Mouse (Mus musculus) gastrocnemius, postnatal 4 days (tissue): Measurements from ENCODE around the gene Tnfrsf12a. TPM values are rescaled to one million over a fixed set of nuclear protein-coding genes. Genes with fewer than 3 reads are reported as not detected.
A peak's percentile ranks its signal among the peaks of the same experiment; 100 is the strongest.

Source experiments
- DNase-seq, 2 experiments: peaks; one replicate each; pipeline ENCODE4 v3.0.0; 2021 to 2022; ENCODE audit warnings: low spot score in 2 of 2, mixed read lengths in 2 of 2
- long read RNA-seq, 2 experiments: library from polyadenylated mRNA; stranded (forward); transcript quantifications; one replicate each; pipeline ENCODE4 v2.0.0; 2021
- total RNA-seq, 2 experiments: library from RNA; stranded (reverse); gene quantifications; 2 replicates each; pipeline ENCODE4 v1.2.3; 2021

Tnfrsf12a gene
- 10 to 100 TPM; 43.7 to 55.5 TPM for total RNA-seq
- long read RNA-seq, experiment 1, transcript Tnfrsf12a-201 (4 exons, 984 nt) = major isoform, 49 of 59 reads
- long read RNA-seq, experiment 1, partial matches to known transcripts = 7 of 59 reads
- long read RNA-seq, experiment 1, other reads (novel, unspliced or antisense) = 3 of 59 reads
- long read RNA-seq, experiment 2, transcript Tnfrsf12a-201 (4 exons, 984 nt) = major isoform, 23 of 30 reads
- long read RNA-seq, experiment 2, partial matches to known transcripts = 5 of 30 reads
- long read RNA-seq, experiment 2, other reads (novel, unspliced or antisense) = 1 of 30 reads

DNA sequence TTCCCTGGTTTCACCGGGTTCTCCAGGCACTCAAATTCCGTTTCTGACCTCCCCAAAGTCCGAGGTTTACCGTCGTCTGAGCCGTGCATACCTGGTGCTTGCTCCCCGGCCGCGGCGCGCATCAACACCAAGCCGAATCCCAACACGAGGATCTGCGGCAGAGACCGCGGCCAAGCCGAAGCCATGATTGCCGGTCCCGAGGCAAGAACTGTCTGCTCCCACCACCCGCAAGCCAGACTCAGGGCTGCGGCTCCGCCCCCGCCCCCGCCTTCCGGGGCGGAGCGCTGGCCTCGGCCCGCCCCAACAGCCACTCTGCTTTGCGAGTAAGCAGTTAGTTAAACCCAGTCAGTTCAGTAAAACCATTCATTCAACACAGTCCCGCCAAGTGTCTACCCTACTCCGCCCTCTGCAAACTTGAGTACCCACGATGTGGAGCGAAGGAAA lies at the start of gene Tnfrsf12a:
Gene Tnfrsf12a, minus strand, starts transcription at position 233 of the 444 bp plus-strand sequence.
- peak; percentile 73 to 80 for DNase-seq

DNA sequence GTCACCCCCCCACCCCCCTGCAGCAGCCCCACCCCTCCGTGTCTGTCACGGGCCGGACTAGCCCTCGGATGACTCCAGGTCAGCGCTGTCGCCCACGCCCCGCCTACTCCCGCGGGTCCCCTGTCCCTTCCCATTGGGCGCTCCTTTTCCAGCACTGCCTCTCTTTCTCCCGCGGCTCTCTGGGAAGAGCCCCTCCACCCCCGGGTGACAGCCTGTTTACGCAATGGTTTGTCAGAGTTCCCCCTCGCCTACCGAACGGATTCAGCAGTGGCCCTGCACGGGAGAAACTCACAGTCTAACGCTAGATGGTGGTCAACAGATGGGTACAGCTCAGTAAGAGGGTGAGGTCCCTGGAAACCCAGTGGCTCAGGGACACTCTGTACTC lies 49.5 kb upstream of the Tnfrsf12a start:
- peak; percentile 78 to 85 for DNase-seq

DNA sequence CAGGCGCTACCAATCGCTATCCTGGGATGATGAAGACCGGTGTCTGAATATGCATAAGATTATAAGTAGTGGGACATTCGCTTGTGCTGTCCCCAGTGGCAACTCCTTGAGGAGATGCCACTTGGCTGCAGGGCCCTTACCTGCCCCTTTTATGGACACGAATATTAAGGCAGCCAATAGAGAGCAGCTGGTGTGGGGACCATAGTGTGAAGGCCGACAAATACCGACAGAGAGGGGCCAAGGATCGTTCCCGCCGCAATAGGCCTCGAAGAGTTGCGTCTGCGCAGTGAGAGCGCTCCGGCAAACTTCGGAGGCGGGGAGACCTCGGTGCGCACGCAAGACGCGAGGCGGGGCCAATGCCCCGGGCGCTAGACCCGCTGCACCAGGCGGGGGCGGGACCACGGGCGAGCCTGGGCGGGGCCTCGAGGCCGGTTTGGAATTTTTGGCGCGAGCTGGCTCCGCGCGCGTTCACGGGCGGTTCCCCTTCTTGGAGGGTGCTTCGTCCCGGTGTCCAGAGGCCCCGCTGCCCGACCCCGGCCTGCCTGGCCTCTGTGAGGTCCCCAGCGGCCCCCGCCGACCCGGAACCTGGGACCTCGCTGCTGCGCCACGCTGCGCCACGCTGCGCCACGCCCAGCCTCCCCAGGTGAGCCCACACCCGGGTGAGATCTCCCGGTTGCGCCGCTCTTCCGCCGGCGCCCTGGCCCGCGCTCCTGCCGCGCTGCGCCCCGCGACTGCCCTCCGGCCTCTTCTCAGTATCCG lies 48.9 kb upstream of the Tnfrsf12a start, which contains the start of gene Pkmyt1:
Gene Pkmyt1, plus strand, starts transcription at position 338 of the 759 bp plus-strand sequence.
- DNase-seq = peak; percentile 97 to 98

DNA sequence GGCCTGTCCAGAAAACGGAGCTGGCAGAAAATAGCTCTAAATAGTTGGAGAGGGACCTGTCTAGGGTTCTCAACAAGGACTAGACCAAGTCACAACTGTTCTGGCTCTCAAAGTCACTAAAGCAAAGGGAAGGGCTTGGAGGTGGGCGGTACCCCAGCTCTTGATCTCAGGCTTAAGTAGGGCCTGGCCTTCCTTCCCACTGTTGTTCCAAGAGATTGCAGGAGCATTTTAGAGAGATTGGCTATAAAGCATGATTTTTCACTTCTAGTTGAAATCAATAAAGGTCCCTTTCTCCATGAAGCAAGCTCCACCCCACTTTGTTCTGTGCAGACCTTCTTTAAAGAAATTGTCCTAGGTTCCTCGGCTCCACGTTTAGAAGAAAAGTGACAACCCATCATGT lies 48.2 kb upstream of the Tnfrsf12a start:
- DNase-seq = no peak

DNA sequence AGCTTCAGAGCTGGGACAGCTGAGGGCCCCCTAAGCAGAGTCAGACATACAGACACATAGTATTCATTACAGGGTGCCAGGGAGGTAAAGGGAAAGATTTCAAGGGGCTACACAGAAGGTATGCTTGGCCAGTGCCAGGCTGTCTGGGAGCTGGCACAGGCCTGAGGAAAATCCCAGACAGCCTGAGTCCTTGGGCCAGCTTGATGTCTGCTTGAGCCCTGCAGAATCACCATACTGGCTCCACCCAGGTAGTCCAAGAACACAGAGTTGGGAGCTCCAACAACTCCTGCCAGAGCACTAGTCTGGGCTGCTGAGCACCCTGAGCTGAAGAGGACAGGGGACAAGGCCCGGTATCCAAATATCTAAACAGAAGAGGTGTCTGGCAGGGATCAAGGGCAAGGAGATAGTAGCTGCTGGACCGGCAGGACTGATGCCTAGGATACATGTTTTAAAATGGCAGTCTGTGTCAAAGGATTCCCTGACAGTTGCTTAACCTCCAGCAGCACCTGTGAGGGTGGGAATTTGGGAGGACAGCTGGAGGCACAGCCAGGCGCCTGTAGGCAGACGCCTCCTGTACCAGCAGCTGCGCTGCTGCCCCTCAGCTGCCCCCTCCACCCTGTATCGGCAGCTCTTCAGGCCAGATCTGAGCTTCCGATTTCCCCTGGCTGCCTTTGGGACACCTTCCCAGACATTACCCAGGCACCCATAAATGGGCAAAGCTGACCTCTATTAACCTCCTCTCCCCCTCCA lies 45.3 kb upstream of the Tnfrsf12a start, which contains the start of gene 1520401A03Rik:
Gene 1520401A03Rik, minus strand, starts transcription at position 408 of the 750 bp plus-strand sequence.
- no peak for DNase-seq

DNA sequence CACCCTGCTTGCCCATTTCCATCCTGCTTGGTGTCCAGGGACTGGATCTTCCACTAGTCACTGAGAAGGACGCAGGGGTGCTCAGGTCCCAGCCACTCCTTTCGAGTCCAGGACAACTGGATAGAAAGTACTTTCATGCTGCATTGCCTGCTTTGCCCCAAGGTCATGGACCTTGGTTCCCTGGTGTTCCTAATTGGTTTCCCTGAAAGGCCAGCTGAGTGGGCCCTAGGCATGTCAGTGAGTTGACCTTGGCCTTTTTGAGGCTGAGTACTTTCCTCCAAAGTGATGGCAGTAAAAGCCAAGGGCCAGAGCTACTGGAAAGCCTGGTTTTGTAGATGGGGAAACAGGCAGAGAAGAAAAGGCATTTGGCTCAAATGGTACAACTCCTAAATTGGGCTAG lies 44.6 kb upstream of the Tnfrsf12a start:
- DNase-seq = no peak

DNA sequence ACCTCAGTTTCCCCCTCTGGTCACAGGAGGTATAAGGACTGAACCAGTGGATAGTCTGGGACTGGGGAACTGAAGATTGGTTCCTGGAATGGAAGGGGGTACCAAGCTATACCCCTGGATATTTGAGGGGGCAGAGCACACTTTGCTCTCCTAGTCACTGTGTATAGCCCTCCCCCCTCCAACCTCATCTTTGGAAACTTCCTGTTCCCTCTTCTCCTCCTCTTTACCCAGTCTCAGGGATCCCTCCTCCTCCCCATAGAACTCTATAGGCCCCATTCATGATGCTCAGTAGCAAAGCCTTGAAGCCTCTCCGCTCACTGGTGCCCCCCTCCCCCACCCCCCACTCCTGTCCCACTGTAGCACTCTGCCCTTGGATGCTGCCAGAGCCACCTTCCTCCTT lies 42.2 kb upstream of the Tnfrsf12a start:
- DNase-seq = no peak

DNA sequence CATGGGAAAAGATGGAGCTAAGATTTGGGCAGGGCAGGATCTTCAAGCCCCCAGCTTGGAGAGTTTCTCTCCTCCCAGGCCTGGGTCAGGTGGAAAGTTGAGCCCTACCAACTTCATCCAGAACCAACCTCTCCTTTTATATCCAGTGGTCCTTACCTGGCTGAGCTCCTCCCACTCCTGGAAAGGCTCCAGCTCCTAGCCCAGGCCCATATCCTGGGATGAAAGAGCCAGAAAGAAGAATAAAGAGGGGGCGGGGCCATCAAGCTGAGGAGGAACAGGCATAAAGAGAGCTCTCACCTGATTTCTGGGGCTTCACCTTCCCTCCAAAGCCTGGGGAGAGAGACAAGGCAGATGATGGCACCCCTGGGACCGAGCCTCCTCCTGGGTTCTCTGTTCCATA lies 39.7 kb upstream of the Tnfrsf12a start:
- no peak for DNase-seq

DNA sequence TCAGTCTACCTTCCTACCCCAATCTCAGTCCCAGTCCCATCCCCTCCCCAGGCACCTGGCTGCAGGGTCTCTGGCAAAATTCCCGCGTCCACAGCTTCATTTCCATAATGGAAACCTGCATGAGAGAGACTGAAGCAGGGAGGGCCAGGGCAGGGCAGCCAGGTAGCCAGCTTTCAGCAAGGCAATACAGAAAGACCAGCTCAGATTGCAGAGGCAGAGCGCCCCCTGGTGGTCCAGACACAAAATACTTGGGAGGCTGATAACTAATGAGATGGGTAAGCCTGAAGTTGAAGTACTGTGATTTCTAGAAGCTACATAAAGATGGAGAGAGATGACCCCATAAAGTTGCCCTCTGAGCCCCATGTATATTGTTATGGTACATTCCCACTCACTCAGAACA lies 28.9 kb upstream of the Tnfrsf12a start:
- peak; percentile 64 to 73 for DNase-seq

DNA sequence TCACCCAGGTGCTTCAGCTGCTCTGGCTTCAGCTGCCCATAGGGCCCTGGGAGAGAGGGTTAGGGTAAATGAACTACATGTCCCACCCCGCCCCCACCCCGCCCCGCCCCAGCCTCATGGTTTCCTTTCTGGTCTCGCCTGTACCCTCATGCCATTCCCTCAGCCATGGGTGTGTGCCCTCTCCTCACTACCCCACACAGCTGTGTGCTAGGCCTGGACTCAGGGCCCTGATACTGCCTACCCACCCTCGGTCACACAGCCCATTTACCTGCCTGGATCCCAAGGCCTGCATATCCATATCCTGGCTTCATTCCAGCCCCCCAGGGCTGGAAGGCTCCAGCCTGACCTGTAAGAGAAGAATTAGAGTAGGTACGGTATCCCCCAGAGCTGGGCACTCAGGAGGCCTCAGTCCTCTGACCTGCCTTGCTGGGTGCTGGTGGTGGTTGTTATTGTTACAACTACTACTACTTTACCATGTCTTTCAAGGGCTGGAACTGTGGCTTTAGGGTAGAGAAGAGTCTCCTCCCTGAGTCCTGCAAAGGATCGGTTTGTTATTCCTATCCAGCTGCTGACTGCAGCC lies 28.3 kb upstream of the Tnfrsf12a start:
- no peak for DNase-seq

DNA sequence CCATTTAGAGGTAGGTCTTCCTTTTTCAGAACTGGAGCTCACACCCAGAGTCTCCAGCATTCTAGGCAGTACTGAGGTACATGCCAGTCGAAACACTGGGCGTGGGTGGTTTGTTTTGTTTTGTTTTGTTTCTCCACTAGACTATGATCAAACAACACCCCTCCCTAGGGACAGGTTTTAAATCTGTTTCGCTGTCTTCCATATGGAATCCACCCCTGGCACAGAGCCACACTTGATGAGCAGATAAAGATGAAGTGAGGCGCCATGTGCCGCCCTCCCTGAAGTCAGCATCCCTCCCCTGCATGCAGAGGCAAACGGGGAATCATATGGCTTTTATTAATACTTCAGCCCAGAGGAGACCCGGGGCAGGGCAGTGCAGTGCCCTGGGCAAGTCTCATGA lies 27.5 kb upstream of the Tnfrsf12a start:
- no peak for DNase-seq

DNA sequence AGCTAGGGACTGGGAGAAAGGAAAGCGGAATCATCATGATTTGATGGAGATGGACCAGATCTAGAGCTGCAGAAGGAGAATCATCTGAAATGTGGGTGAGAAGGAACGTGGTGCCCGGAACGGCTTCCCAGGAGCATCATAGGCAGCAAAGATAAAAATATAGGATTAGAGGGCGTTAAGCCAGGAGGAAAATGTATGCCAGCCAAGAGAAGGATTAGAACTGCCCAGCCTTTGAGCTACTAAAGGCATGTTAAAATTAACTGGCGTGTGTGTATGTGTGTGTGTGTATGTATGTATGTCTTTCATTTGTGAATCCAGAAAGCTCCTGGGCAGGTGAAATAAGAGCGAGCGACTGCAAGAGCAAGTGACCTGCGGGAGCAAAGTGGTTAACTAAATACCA lies 26.0 kb upstream of the Tnfrsf12a start:
- DNase-seq = no peak

DNA sequence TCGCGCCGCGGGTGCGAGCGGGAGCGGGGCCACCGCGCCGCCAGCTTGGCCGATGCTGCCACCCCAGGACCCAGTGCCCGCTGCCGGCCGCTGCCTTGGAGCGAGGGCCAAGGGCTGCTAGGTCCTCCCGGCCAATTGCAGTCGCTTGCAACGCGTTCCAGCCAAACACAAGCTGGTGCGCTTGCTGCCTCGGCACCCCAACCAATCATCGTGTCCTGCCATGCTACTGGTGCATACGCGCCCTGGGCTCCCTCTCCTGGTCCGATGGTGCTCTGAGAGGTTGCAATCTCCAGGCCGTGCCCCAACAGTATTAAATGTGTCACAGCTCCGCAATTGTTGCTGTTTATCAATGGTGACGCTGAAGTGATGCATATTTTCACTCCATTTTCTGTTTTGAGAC lies 22.8 kb upstream of the Tnfrsf12a start:
- peak; percentile 75 to 88 for DNase-seq

DNA sequence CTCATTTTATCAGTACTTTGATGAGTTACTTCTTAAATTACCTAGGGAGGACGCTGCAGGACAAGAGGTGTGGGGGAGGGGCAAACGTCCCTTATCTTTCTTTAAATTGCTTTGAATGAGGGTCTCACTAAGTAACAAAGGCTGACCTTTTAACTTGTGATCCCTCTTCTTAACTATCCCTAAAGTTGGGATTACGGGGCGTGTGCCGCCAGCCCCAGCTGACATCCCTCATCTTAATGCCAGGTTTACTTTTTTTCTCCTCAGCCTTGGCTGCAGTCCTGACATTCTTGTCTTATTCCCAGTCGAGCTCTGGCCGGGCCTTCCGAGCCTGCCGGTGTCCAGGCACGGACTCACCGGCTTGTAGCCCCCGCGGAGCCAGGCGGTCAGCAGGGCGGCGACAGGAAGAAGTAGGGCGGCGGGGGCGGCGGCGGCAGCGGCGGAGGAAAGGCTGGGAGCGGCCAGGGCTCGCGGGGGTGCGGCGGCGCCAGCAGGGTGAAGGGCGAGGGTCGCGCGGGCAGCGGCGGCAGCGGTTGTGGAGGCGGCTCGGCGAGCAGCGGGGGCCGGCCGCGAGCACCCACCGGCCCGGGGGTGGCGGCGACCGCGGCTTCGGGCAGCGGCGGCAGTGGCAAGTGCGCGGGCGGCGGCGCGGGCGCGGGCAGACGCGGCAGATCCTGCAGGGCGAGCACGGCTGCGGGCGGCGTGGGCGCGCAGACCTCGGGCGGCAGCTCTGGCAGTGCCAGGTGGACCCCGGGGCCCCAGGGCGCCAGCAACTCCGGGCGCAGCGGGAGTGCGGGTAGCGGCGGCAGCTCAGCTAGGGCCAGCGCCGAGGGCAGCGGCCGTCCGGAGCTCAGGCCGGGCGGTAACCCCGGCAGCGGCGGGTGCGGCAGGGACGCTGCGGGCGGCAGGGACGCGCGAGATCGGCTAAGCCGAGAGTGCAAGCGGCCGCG lies 22.1 kb upstream of the Tnfrsf12a start:
- DNase-seq = peak in 1 of 2 experiments; percentile 41

DNA sequence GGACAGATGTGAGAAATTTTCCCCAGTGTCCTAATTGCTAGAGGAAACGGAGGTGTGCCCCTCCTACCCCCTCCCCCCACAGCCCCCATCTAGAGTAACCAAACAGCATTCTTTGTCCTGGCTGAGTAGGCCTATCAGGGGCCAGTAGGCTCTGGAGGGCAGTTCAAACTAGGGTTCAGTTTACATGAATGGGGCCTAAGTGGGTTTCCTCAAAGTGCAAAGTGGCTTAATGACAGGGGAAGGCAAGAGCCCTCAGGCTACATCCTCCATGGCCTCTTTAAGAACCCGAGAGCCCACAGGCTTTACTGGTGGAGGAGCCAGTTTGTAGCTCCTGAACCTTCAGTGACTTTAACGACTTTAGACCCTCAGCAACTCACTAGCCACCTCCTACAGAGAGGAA lies 18.5 kb upstream of the Tnfrsf12a start:
- no peak for DNase-seq

DNA sequence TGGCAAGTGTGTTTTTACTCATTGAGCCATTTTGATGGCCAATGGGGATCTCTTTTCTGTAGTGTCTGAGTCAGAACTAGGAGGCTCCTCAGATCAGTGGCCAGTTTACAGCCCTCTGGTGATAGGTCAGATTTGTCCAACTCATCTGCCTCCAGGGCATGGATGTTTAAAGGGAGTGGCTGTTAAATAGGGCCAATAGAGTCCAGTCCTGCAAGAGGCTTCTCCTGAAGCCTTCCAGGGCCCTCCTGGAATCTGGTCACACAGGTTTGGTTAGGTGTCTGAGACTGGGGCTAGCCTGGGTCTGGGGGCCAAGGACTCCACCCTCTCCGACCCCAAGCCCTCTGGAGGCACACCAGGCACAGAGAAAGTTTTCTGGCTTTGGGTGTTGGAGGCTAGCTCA lies 17.2 kb upstream of the Tnfrsf12a start:
- no peak for DNase-seq

DNA sequence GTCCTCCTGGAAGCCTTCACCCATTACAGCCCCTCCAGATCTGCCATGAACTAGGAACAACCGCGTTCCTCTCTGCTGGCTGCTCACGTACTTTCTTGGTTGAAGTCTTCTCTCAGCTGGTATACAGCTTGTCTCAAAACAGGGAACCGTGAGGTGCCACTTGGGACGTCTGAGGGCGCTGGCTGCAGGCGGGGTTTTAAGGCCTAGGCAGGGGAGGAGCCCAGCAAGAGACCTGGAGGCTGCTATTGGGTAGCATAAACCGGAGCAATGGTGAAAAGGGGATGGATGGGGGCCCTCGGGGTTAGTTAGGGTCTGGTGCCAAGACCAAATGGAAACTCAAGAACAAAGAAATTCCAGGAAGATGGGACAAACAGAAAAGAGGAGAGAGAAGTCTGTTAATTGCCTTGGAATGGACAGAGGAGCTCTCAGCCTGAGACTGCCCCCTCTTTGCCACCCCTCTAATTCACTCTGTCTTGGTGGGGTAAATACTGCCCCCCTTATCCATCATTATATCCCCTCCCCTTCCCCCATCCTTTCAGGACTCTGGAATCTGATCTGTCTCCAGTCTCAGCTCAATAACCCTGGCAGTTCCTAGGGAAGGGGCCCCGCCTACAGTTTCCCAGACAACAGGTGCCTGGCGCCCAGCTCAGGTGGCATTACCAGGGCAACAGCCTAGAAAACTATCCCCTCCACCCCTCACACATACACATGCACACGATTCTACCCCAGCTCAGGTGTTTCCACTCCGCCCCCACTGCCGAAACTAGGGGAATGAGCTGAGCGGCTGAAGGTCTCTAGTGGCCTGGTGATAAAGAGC lies 6.8 kb upstream of the Tnfrsf12a start, which contains the start of gene Cldn9:
Gene Cldn9, minus strand, starts transcription at position 171 of the 817 bp plus-strand sequence.
- no peak for DNase-seq

DNA sequence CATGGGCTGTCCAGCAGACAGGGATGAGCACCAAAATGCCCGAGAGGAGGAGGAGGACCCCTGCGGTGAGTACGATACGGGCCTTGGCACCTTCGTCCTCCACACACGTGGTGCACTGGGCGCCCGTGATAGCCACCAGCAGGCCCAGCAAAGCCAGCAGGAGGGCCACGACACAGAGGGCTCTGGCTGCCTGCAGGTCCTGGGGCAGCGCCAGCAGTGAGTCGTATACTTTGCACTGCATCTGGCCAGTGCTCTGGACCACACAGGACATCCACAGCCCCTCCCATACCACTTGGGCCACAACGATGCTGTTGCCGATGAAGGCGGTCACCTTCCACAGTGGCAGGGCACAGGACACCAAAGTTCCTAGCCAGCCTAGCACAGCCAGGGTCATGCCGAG lies 6.0 kb upstream of the Tnfrsf12a start:
- DNase-seq = peak in 1 of 2 experiments; percentile 20

DNA sequence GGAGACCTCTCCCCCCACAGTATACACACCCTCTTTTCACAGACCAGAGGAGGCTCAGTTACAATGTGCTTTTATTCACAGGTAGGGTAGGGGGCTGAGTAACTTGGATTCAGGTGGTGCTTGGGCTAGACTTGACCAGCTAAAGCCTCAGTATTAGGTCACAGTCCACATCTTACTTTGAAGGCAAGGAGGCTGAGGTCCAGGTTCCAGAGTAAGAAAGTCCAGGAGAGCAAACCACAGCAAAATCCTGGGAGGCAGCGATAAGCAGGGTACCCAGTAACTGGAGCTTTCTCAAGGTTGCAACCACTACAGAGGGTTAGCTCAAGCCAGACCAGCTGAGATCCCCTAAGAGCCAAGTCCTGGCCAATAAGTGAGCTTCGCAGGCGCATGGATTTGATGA lies 5.3 kb upstream of the Tnfrsf12a start:
- no peak for DNase-seq
